Mouse (Mus musculus): ENCODE data around the gene Samd4b.
A peak's percentile ranks its signal among the peaks of the same experiment; 100 is the strongest.

- TF ChIP-seq CTCF (IDR thresholded peaks at IDR 0.05; ENCODE audit: low read depth) (peak; percentile 96), EP300 (IDR thresholded peaks at IDR 0.05; ENCODE audit: low read depth) (0 out of 2 replicates have a peak, but pooled peaks have one; percentile 27)
Observed at GRCm38 (mm10) chr7:28386462-28386861, 211.5 kb downstream of the Samd4b start.

All from heart, postnatal 0 days (tissue).